Mouse (Mus musculus) myocyte (in vitro differentiated cells): ENCODE results near the gene AI481877. TPM values are rescaled to one million over a fixed set of nuclear protein-coding genes. Genes with fewer than 3 reads are reported as not detected.

Experiments
- H3K27me3 ChIP-seq: one replicate; pipeline ENCODE4 v1.6.1; 2011; ENCODE audit not compliant: control insufficient read depth, insufficient read depth, insufficient read length
- H3K36me3 ChIP-seq: one replicate; pipeline ENCODE4 v1.6.1; 2011; ENCODE audit not compliant: control insufficient read depth, insufficient read depth
- H3K4me2 ChIP-seq: one replicate; pipeline ENCODE4 v1.6.1; 2011; ENCODE audit warnings: low read depth, control low read depth
- H3K4me3 ChIP-seq: one replicate; pipeline ENCODE4 v1.5.1; 2011; ENCODE audit warnings: mild to moderate bottlenecking, control low read depth, moderate library complexity
- H3K79me2 ChIP-seq: one replicate; pipeline ENCODE4 v1.6.1; 2011; ENCODE audit not compliant: control insufficient read depth, insufficient read depth
- H3ac ChIP-seq: one replicate; pipeline ENCODE4 v1.6.1; 2011; ENCODE audit not compliant: control insufficient read depth, insufficient read length
- CEBPB ChIP-seq: IDR thresholded peaks from 2 replicates; pipeline ENCODE4 v1.6.1; 2011; ENCODE audit warnings: mild to moderate bottlenecking, moderate library complexity; ENCODE audit not compliant: poor library complexity, insufficient read depth, severe bottlenecking
- E2F4 ChIP-seq: IDR thresholded peaks from one replicate; pipeline ENCODE4 v1.6.1; 2011; ENCODE audit warnings: mild to moderate bottlenecking, control low read depth, moderate library complexity; ENCODE audit not compliant: insufficient read depth
- MAX ChIP-seq: IDR thresholded peaks from one replicate; pipeline ENCODE4 v1.6.1; 2011; ENCODE audit warnings: low read depth, mild to moderate bottlenecking, control low read depth
- MYOD1 ChIP-seq, 3 experiments: IDR thresholded peaks; one replicate each; pipeline ENCODE4 v1.6.1; 2011; ENCODE audit warnings: control low read depth in 2 of 3, low read depth in 2 of 3, mild to moderate bottlenecking in 2 of 3, moderate library complexity in 1 of 3; ENCODE audit not compliant: insufficient read length in 2 of 3, control insufficient read depth in 1 of 3
- MYOG ChIP-seq, 3 experiments: IDR thresholded peaks; one replicate each; pipeline ENCODE4 v1.6.1; 2011; ENCODE audit warnings: control low read depth in 2 of 3, low read depth in 2 of 3, mild to moderate bottlenecking in 2 of 3; ENCODE audit not compliant: insufficient read length in 2 of 3, control insufficient read depth in 1 of 3, insufficient read depth in 1 of 3
- POLR2A ChIP-seq: IDR thresholded peaks from one replicate; pipeline ENCODE4 v1.6.1; 2011; ENCODE audit warnings: low read depth, mild to moderate bottlenecking, control low read depth, moderate library complexity; ENCODE audit not compliant: insufficient read length
- POLR2AphosphoS2 ChIP-seq: IDR thresholded peaks from one replicate; pipeline ENCODE4 v1.6.1; 2011; ENCODE audit warnings: low read depth, control low read depth; ENCODE audit not compliant: insufficient read length
- REST ChIP-seq: IDR thresholded peaks from one replicate; pipeline ENCODE4 v1.6.1; 2011; ENCODE audit warnings: mild to moderate bottlenecking, control low read depth, moderate library complexity; ENCODE audit not compliant: insufficient read depth, insufficient read length
- SRF ChIP-seq: IDR thresholded peaks from one replicate; pipeline ENCODE4 v1.6.1; 2011; ENCODE audit warnings: low read depth; ENCODE audit not compliant: control insufficient read depth, insufficient read length
- TCF12 ChIP-seq: IDR thresholded peaks from one replicate; pipeline ENCODE4 v1.6.1; 2011; ENCODE audit warnings: mild to moderate bottlenecking, control low read depth; ENCODE audit not compliant: poor library complexity, insufficient read depth, severe bottlenecking
- TCF3 ChIP-seq: IDR thresholded peaks from one replicate; pipeline ENCODE4 v1.6.1; 2011; ENCODE audit warnings: low read depth, control low read depth; ENCODE audit not compliant: insufficient read length
- USF1 ChIP-seq: IDR thresholded peaks from one replicate; pipeline ENCODE4 v1.6.1; 2011; ENCODE audit warnings: low read depth, mild to moderate bottlenecking, control low read depth, moderate library complexity
- polyA plus RNA-seq: library from polyadenylated mRNA; unstranded; fragments of >200 nt; fragmentation: generic; extraction: Trizol; gene quantifications from one replicate; pipeline ENCODE4 v1.2.1, GENCODE M21; 2012; ENCODE audit warnings: missing spikeins

AI481877 gene
- polyA plus RNA-seq, 1 experiment: 0.01 TPM

DNA sequence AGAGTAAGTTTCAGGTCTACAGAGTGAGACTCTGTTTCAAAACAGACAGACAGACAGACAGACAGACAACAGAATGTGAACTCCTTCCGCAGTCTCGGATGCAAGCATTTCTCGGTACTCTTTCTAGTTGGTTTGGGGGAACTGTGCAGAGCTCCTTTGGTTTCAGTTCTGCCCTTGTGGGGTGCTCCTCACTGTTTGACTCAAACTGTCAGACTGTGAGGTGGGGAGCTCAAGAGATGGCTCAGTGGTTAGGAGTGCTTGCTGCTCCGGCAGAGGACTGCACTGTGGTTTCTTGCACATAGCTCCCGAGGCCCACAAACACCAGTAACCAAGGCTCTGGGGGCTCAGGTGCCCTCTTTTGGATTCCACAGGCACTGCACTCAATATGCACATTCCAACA lies 95.7 kb downstream of the AI481877 start:
- peaks cover 4% of the 10 kb centered on the region for H3K79me2 ChIP-seq
- peaks cover 17% of the 10 kb centered on the region for H3K36me3 ChIP-seq
- no peaks in the 10 kb centered on the region for H3K27me3 ChIP-seq
- no peak for TF ChIP-seq MAX
- TF ChIP-seq POLR2A: no peak
- no peak for TF ChIP-seq TCF3
- no peak for TF ChIP-seq CEBPB
- no peak for TF ChIP-seq MYOG (IDR thresholded peaks at IDR 0.05; ENCODE audit: control insufficient read depth in 1 of 3, insufficient read depth in 1 of 3, insufficient read length in 2 of 3, low read depth in 2 of 3)
- no peak for TF ChIP-seq REST
- no peak for TF ChIP-seq E2F4
- TF ChIP-seq POLR2AphosphoS2: no peak
- TF ChIP-seq SRF: no peak
- TF ChIP-seq TCF12: no peak
- H3K4me3 ChIP-seq: no peak overlapping the region
- no peak overlapping the region for H3ac ChIP-seq
- H3K4me2 ChIP-seq: no peak overlapping the region

DNA sequence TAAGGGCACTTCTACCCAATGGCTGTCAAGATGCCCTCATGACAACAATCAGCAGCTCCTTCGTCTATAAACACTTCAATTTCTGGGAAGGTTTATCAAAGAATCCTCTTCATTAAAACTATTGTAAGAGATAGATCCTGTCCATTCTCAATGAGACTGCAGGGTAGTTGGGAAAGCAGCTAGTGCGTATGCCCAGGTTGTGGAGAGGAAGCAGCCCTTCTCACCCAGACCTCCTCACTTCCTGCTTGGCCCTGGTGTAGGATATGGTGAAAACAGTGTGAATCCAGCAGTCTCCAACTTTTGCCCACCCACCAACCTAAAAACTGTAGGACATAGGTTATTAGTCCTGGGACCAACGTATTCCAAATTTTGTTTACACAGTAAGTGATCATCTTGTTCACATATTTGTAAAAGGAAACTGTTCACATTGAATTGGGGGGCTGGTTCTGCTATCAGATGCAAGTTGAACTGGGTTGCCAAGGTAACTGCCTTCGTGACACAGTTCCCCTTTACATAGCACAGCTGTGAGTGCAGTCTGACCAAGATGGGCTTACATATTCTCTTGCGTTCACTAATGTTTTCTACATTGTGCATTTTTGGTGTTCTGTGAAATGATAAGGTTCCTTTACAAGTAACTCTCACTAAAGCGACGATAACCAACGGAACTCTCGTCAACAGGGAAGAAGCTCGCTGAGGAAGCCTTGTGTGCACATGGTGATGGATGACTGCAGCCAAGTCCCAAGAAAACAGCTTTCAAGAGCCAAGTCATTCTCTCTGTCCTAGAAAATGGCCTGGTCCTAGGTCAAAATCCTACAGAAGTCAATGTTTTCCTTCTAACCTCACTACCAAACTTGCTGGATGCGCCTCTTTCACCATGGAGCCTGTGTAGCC lies 98.1 kb downstream of the AI481877 start:
- H3K4me3 ChIP-seq: no peak overlapping the region
- peaks cover 17% of the 10 kb centered on the region for H3K36me3 ChIP-seq
- no peak for TF ChIP-seq MYOG (IDR thresholded peaks at IDR 0.05; ENCODE audit: control insufficient read depth in 1 of 3, insufficient read depth in 1 of 3, insufficient read length in 2 of 3, low read depth in 2 of 3)
- no peak overlapping the region for H3ac ChIP-seq
- H3K79me2 ChIP-seq: peaks cover 18% of the 10 kb centered on the region
- no peak overlapping the region for H3K4me2 ChIP-seq
- H3K27me3 ChIP-seq: no peaks in the 10 kb centered on the region

DNA sequence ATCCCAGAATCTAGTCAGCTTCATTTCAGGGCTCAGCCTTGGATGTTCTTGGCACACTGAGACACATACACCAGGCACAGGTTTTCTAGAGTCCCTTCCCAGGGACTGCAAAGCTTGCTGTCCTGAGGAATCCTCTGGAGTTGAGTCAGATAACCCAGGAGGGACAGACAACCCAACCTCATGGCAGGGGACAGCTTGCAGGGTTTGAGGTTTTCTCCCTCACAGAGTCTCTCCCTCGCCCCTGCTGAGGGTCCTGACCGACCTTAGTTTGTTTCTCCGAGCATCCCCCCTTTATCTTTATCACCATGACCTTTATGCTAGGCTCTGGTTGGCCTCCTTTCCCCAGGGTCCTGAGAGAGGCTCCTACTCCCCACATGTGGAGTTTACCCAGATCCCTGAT lies 101.3 kb downstream of the AI481877 start:
- Histone ChIP-seq H3K4me2 (no peak overlapping the region), H3K4me3 (no peak overlapping the region), H3ac (no peak overlapping the region), H3K79me2 (peaks cover 20% of the 10 kb centered on the region), H3K36me3 (peaks cover 17% of the 10 kb centered on the region), H3K27me3 (no peaks in the 10 kb centered on the region)
- TF ChIP-seq TCF3 (no peak), REST (no peak), USF1 (no peak), POLR2A (no peak), MYOD1 (IDR thresholded peaks at IDR 0.05; ENCODE audit: control insufficient read depth in 1 of 3, insufficient read length in 2 of 3, low read depth in 2 of 3) (no peak)

DNA sequence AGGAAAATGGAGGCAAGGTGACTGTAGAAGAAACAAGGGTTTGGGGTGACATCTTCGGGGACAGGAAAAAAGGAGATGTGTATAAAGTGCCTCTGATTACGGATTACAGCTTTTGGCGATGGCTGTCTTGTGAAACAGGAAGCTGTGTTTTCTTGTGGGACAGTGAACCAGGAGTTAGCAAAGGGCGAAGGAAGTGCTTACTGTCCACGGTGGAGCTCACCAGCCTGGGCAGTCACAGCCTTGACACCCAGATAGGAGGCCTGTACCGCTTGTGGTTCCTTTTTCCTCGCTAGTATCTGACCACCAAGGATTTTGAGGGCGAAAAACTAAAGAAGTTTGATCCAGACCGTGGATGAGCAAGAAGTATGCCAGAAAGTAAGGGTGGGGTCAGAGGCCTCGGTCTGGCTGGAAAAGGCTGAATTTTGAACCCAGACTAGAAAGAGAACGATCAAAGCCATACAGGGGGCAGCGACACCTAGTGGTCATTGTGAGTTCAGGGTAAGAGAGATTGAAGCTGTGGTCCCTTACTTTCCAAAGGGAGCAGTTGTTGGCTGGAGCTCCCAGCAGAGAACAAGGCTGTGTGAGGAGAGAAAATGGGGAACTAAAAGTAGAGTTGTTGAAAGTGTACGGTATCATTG lies 102.2 kb downstream of the AI481877 start:
- Histone ChIP-seq H3K4me3 (peak overlapping the region; percentile 36), H3K27me3 (no peaks in the 10 kb centered on the region), H3K79me2 (peaks cover 20% of the 10 kb centered on the region), H3ac (no peak overlapping the region), H3K4me2 (peak overlapping the region; percentile 82), H3K36me3 (peaks cover 13% of the 10 kb centered on the region)
- peak; percentile 26 for TF ChIP-seq POLR2A
- TF ChIP-seq USF1: no peak

DNA sequence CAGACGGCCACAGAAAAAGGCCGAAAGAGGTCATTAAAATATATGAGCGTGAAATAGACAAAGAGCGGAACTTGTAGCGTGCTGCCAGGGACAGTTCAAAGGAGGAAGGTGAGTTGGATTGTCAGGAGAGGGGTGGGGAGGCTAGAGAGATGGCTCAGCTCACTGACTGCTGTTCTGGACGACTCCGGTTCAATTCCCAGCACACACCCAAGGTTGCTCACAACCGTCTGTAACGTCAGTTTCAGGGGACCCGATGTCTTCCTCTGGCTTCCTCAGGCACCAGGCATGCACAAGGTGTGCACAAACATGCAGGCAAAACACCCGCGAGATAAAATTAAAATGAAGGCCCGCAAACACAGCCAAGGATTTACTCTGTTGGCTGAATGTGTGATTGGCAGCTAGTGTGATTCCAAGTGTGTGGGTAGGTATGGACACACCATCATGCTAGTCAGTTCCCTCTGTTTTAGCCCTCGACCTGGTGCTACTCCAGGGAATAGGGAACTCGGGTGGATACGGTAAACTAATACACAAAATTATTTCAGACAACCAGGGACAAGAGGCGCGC lies 102.9 kb downstream of the AI481877 start:
- no peaks in the 10 kb centered on the region for H3K27me3 ChIP-seq
- H3ac ChIP-seq: peak overlapping the region; percentile 8
- TF ChIP-seq MYOG (IDR thresholded peaks at IDR 0.05; ENCODE audit: control insufficient read depth in 1 of 3, insufficient read depth in 1 of 3, insufficient read length in 2 of 3, low read depth in 2 of 3) (no peak), POLR2A (no peak), REST (no peak), MYOD1 (IDR thresholded peaks at IDR 0.05; ENCODE audit: control insufficient read depth in 1 of 3, insufficient read length in 2 of 3, low read depth in 2 of 3) (no peak), TCF3 (no peak), POLR2AphosphoS2 (no peak), TCF12 (no peak), USF1 (no peak), MAX (no peak), E2F4 (no peak), SRF (no peak)
- peaks cover 20% of the 10 kb centered on the region for H3K79me2 ChIP-seq
- H3K36me3 ChIP-seq: peaks cover 9% of the 10 kb centered on the region
- H3K4me3 ChIP-seq: peak overlapping the region; percentile 36
- peak overlapping the region; percentile 82 for H3K4me2 ChIP-seq
